Mouse (Mus musculus): ENCODE measurements around the gene Qrsl1.
A peak's percentile ranks its signal among the peaks of the same experiment; 100 is the strongest.

Gene Qrsl1

DNA sequence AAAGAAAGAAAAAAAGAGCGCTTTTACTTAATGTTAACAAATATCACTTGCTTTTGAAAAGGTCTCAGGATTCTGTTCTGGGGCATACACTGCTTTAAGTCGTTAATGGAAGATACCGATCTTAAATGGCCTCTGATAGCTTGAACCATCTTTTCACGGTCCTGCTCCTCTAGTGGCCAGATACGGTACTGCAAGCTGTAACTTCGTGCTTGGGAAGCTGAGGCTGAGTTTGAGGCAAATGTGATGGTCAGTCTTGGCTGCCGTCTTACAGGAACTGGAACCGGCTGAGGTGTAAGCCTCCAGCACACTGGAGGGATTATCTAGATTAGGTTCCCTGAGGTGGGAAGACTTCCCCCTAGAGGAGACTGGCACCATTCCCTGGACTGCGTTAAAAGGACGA lies 30.8 kb downstream of the Qrsl1 start:
- DNase-seq, result peak; percentile 32 to 44

DNA sequence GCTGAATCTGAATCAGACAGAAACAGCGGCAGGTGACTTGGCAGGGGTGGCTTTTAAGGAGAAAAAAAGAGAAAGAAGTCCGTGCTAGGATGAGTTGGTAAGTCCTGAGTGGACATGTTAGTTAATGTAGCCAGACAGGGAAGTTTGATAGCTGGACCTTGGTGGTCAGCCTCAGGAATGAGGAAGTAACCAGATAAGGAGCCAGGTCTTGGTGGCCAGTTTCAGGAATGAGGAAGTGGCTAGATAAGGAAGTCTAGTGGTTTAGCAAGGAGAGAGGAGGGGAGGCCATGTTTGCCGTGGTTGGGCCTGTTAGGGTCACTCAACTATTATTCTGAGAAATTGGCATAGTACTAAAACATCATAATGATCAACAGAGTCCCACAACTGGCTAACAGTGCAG lies 45.2 kb downstream of the Qrsl1 start:
- DNase-seq, result no peak

DNA sequence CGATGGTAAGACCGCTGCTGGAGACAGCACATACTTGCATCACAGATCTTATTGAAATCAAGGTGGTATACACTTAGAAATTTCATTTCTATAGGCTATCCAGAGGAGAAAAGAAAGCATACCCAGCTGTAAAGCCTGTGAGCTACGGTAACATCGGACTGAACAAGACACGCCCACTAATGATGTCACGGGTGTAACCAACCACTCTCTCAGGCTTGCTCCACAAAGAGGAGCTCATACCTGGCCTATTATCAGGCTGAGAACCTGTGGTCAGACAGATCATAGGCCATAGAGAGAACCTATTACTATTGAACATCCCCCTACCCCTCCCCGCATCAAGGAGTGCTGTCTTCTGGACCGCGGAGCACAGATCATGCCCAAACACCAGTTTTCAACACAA lies 45.6 kb downstream of the Qrsl1 start:
- DNase-seq, result no peak

DNA sequence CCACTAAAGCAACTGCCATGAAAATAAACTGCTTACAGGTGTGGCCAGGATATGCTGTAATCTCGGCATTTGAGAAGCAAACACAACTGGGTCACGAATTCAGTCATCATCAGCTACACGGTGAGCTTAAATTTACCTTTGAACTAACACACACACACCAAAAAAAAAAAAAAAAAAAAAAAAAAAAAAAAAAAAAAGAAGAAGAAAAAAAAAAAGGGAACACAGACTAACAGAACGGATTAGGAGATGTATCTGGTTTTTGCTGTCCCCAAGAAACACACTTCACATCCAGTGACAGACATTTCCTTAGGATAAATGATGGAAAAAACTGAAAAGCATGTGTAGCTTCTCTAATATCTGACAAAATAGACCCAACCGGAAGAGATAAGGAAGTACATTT lies 49.6 kb downstream of the Qrsl1 start:
- DNase-seq, result no peak

DNA sequence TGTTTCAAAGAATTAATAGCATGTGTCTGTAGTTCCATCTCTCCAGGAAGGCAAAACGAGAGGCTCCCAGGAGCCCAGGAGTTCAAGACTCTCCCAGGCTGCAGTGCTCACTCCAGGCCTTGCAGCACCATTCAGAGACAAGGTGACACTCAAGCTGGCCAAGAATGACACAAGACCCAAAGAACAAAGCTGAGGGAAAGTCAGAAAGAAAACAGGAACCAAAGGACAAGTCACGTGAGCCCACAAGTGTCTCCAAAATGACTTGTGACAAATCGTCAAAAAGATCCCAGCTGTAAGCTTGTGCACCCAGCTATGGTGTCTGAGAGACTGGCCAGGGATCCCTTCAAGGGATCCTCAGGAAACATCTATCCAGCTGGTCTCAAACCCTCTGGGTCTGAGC lies 52.1 kb downstream of the Qrsl1 start:
- DNase-seq, result no peak

DNA sequence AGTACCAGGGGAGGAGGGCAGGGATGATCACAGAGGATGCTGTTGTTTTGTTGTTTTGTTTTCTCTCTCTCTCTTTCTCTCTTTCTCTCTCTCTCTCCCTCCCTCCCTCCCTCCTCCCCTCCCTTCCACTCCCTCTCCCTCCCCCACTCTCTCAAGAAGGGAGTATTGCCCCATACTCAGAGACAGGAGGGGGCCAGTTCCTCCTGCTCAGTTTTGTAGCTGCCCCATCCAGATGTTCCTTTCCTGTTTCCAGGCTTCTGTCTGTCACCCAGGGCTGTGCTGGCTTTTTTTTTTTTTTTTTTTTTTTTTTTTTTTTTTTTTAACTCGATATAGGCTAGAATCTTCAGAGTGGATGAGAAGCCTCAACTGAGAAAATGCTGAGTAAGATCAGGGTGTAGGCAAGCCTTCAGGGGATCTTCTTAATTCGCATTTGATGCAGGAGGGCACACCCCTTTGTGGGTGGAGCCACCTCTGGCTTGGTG lies 55.4 kb downstream of the Qrsl1 start:
- no peak for DNase-seq

DNA sequence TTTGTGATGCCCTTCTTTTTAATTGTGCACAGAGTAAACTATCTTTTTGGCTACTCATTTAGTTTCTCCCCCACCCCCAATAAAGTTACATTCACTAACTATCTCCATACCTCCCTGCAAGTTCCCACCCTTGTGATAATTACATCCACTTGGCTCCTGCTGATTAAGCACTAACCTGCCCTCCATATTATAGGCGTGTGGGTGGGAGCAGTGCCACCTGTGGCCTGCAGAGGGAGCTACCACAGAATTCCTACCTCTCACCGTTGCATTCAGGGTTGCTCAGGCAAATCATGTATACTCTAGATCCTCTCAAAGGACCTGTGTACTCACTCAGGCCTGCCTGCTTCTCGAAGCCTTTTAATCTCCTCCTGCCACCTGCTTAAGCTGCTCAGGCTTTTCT lies 56.1 kb downstream of the Qrsl1 start:
- no peak for DNase-seq

DNA sequence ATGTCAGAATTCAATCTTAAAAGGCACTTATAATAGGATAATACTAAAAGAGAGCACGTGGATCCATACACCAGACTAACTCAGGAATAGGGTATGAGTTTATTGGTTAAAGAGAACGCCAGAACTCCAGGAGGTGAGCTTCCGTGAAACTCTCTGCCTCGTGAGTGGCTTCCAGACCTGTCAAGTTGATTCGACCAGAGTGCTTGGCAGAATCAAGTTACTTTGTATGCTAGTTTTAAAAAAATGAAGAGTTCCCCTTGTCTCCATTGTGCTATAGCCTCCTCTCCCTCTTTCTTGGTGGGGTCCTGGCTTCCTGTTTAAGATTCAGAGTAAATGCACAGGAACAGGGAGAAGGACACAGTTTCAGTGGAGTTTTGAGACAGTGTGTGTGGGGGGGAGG lies 60.1 kb downstream of the Qrsl1 start:
- DNase-seq, result no peak

DNA sequence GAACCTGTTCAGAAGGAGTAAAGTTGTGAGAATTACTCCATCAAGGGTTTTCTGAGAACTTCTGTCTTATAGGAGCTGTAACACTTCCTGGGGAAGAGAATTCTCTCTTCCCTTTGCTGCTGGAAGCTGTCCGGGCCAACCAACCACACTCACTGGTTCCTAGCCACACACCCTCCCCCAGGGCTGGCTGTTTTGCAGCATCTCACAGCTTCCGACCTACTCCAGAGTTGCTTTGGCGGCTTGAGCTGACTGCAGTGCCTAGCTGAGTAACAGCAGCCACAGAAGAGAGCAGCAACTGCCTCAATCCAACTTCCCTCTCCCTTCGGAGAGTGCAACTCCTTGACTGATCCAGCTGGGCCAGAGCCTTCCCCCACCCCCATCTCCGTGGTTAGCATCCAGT lies 68.7 kb downstream of the Qrsl1 start:
- peak; percentile 9 to 30 for DNase-seq

DNA sequence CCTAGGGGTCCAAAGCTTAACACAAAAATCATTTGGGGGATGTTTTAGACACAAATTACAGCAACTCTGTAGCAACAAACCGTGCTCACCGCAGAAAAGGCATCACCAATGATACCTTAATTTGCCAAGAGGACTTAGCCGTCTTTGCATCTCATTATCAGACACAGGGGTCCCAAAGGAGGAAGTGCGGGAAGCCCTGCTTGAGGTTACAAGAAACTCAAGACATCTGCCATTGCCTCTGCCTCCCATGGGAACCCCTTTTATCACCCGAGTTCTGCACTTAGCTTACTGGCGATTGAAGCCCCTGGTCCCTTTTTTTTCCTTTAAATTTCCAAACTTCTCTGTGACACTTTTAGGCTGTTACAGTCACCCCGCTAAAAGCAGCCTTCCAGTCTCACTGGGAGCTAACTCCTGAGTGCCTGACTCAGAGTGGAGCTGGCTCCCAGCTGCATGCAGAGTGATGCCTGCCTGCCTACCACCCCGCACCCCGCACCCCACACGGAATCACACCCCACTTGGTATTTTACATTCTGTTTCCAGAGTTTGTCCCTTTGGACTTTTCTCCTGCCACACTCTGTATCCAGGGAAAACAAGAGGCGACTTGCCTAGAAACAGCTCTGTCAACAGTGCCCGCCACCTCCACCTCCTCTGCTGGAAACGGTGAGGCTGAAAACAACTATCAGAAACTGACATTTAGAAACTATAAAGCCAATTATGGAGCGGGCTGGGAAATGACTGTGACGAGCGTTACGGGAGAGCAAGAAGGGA lies 71.1 kb downstream of the Qrsl1 start:
- no peak for DNase-seq

DNA sequence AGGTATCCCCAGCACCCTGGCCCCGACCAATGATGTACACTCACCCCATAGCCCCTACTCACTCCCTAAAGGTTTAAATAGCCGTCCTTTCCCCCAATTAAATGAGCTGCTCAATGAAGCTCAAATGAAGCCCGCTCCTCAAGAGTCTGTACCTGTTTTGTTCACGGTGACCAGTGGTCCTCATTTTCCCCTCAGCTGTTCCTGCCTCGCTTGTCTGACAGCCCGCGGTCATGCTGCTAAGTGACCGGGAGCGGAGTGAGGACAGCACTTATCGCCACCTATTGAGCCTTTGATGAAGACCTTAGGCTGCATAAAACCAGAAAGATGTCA lies 72.9 kb downstream of the Qrsl1 start:
- DNase-seq, result no peak

DNA sequence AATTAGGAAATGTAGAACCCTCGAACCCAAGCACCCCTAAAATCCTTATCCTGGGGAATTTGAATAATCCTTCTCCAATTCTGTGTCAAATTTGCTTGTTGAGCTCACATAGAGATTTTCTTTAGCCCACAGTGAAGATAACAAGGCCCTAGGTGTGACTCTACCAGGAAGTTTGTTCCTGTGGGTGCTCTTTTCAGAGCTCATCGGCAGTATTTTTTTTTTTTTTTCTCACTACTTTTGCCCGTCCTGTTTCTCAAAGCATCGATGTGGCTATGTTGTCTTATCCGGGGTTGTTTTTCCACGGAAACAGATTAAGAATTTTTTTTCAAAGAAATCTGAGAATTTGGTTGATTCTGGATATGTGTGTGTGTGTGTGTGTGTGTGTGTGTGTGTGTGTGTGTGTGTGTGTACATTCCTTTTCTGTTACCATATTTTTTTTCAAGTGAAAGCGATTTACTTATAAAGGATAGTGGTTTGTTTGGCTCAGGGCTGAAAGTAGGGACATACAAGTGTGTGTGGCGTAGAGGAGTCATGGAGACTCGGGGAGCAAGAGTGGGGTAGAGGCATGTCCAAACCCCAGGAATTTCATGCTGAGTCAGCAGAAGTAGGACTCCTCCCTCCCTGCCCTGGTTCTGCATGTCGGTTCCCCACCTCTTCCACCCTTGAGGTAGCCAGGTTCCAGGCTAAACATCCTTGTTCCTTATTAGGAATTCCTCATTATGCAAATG lies 73.4 kb downstream of the Qrsl1 start:
- no peak for DNase-seq

DNA sequence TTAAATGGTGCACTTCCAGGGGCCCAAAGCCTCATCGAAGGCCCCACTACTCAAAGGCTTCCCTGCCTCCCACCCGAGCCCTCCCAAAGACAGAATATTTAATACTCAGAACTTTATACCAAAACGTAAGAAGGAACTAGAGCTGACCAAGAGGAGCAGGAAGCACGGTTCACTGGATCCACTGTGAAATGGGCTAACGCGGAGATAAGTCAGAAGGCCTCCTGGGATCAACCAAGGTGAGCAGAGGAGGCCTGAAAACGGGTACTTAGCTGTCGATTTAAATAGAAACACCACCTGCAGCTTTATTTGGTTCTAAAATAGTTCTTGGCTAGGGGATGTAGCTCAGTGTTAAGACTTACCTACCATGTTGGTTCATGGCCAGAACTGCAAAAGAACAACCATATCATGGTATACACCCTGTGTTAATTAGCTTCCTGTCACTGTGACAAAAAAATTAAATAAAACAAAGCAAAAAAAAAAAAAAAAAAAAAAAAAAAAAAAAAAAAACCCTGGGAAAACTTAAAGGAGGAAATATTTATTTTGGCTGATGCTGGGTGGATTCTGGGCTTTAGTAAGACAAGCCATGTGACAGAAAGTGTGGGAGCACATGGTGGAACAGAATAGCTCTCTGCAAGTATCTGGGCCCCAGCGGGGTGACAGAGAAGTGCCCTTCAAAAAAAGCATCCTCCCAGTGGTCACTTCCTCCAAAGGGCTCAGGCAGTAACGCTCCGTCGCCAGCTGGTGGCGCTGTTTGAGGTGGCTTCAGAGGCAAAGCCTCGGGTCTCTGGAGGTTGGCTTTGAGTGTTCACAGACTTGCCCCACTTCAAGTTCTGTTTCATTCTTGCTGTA lies 74.5 kb downstream of the Qrsl1 start:
- DNase-seq, result peak in 1 of 2 experiments; percentile 11

DNA sequence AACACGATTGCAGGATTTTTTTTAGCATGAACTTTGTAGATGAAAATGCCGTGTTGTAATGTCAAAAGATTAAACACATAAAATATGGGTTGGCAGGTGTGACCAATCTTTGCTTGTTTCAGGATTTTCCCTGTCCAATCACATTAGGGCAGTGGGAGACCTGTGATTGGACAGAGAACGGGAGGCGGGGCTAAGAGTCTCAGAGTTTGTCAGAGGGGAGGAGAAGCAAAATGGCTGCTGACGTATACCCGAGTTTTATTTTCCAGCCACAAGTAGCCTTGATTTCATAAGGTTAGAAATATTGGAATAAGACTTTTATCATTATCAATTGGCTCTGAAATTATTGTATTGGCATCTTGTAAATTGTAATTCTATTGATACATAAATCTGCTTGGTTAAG lies 75.8 kb downstream of the Qrsl1 start:
- no peak for DNase-seq

DNA sequence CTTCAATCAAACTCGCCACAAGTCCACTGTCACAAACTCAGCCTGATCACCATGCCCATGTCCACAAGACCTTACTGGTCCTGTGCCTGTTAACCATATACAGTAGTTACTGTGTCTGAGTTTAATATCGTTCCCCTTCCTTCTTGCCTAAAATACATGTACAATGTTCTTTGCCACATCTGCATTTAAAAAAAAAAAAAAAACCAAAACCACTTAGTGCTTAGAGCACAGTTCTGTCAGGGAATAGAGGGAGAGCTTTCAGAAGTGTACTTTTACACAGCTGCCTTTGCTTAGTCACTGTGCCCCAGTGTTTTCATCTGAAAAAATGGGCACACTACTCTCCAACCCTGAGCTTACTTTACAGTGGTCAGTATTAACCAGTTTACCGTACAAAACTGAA lies 76.8 kb downstream of the Qrsl1 start:
- DNase-seq, result no peak
